Mouse (Mus musculus) ES-E14 (cell line): ENCODE measurements around the gene Cdh22.

Experiments
- CHD2 ChIP-seq: IDR thresholded peaks from 2 replicates; pipeline ENCODE4 v1.6.1; 2014; ENCODE audit warnings: mild to moderate bottlenecking, low read depth, low read length, inconsistent platforms
- HCFC1 ChIP-seq: IDR thresholded peaks from 2 replicates; pipeline ENCODE4 v1.6.1; 2012; ENCODE audit warnings: low read length, inconsistent platforms, borderline replicate concordance; ENCODE audit not compliant: insufficient read depth
- MAFK ChIP-seq: IDR thresholded peaks from 2 replicates; pipeline ENCODE4 v1.6.1; 2014; ENCODE audit warnings: mild to moderate bottlenecking, low read depth, low read length, inconsistent platforms; ENCODE audit not compliant: insufficient read depth
- ZNF384 ChIP-seq: IDR thresholded peaks from 2 replicates; pipeline ENCODE4 v1.6.1; 2012; ENCODE audit warnings: low read depth, low read length, inconsistent platforms

DNA sequence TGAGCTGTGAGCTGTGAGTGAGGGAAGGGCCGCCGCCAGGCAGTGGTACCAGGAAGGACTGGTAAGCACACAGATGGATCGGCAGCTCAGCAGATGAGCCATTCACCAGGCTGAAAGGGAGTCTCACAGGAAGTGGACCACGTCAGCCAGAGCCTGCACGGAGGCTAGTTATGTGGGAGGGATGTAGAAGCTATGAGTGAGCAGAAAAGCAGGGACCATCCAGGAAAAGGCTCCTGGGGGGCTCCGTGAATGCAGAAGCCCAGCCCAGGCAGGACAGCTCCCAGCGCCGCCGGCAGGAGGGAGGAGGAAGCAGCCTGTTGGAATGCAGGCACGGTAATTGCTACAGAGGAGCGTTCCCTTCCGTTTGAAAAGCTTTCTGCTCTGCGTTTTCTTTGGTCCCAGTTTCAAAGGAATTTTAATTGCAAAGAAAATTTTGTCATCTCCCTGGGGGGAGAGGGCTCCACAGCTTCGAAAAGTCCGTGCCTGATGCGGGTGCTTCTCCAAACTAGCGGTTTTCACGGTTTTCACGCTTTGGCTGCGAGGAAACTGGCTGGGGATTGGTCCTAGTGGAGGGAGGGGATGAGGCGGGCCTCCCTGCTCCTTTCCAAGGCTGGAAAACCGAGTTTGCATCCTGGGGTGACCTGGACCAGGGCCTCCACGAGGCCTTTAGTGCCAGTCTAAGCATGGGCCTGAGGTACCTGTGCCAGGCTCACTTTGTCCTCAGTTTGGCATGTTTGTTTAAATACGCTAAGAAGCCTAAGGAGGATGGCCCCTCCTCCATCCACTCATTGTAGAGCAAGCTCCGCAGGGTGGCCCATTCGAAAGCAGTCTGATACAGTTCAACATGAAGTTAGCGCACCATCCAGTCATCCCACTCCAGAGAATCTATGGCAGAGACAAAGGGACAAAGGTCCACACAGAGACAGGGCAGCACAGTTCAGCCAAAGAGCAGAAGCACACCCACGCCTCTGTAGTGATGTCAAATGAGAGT lies 32.6 kb downstream of the Cdh22 start:
- TF ChIP-seq ZNF384 = no peak
- TF ChIP-seq CHD2 = no peak
- TF ChIP-seq MAFK = no peak
- TF ChIP-seq HCFC1 = no peak
